Mouse (Mus musculus) kidney, embryonic 15.5 days (tissue): ENCODE results near the gene Itga9. TPM values are rescaled to one million over a fixed set of nuclear protein-coding genes. Genes with fewer than 3 reads are reported as not detected.

ENCODE experiments used
- ATAC-seq: fragments of 200-750 bp; cut with Nextera tagmentation; replicated peaks from 2 replicates; pipeline ENCODE4 v1.8.0; 2017; ENCODE audit warnings: moderate TSS enrichment; ENCODE audit not compliant: low FRiP score
- H3K27ac ChIP-seq: fragments of 300-500 bp; sonication (generic); 2 replicates; pipeline ENCODE4 v1.5.1; 2015; ENCODE audit warnings: mild to moderate bottlenecking, inconsistent platforms
- H3K27me3 ChIP-seq: fragments of 300-500 bp; sonication (generic); 2 replicates; pipeline ENCODE4 v1.6.1; 2015; ENCODE audit warnings: inconsistent platforms
- H3K36me3 ChIP-seq: fragments of 300-500 bp; sonication (generic); 2 replicates; pipeline ENCODE4 v1.6.1; 2015; ENCODE audit warnings: inconsistent platforms
- H3K4me1 ChIP-seq: fragments of 300-500 bp; sonication (generic); 2 replicates; pipeline ENCODE4 v1.6.1; 2015; ENCODE audit warnings: inconsistent platforms
- H3K4me2 ChIP-seq: fragments of 300-500 bp; sonication (generic); 2 replicates; pipeline ENCODE4 v1.6.1; 2015; ENCODE audit warnings: moderate library complexity, mild to moderate bottlenecking, inconsistent platforms
- H3K4me3 ChIP-seq: fragments of 300-500 bp; sonication (generic); replicated peaks from 2 replicates; pipeline ENCODE4 v1.5.1; 2015; ENCODE audit warnings: mild to moderate bottlenecking, inconsistent platforms
- H3K9ac ChIP-seq: fragments of 300-500 bp; sonication (generic); 2 replicates; pipeline ENCODE4 v1.6.1; 2015; ENCODE audit warnings: mild to moderate bottlenecking, inconsistent platforms
- H3K9me3 ChIP-seq: fragments of 300-500 bp; sonication (generic); replicated peaks from 2 replicates; pipeline ENCODE4 v1.6.1; 2016; ENCODE audit warnings: inconsistent platforms
- WGBS: fragments of 180-500 bp; shearing (Covaris S2); methylation state at CpG from one replicate; pipeline ENCODE4 v1.1.7; 2015; ENCODE audit warnings: mixed read lengths; 5-methylcytosine and 5-hydroxymethylcytosine counted together
- polyA plus RNA-seq: library from polyadenylated mRNA; unstranded; fragments of >200 nt; fragmentation: Nextera tagmentation; extraction: Ambion mirVana; gene quantifications from 2 replicates; pipeline ENCODE4 v1.2.1, GENCODE M21; 2015

Gene Itga9
- polyA plus RNA-seq, 1 experiment from 2014 or later = 26.1 TPM

- Histone ChIP-seq H3K4me2 (no peak overlapping the region), H3K9ac (no peak overlapping the region), H3K9me3 (no peaks in the 10 kb centered on the region), H3K27me3 (no peaks in the 10 kb centered on the region), H3K4me3 (no peak overlapping the region), H3K36me3 (peaks cover 59% of the 10 kb centered on the region), H3K27ac (peak overlapping the region; percentile 67), H3K4me1 (peaks cover 25% of the 10 kb centered on the region)
- 62% methylated on average over 12 of the region's 12 CpGs for WGBS
- ATAC-seq = 0 out of 2 replicates have a peak, but pooled peaks have one; percentile 27
Measured at GRCm38 (mm10) chr9:118873031-118873430, 266.5 kb downstream of the Itga9 start.

GRCm38 (mm10) chr9:118873596-118873995 lies 267.1 kb downstream of the Itga9 start:
- H3K4me2 ChIP-seq = no peak overlapping the region
- H3K36me3 ChIP-seq = peaks cover 65% of the 10 kb centered on the region
- H3K9ac ChIP-seq = no peak overlapping the region
- peaks cover 25% of the 10 kb centered on the region for H3K4me1 ChIP-seq
- H3K4me3 ChIP-seq = no peak overlapping the region
- WGBS = 50% methylated on average over 3 of the region's 3 CpGs
- no peaks in the 10 kb centered on the region for H3K9me3 ChIP-seq
- H3K27me3 ChIP-seq = no peaks in the 10 kb centered on the region
- ATAC-seq = no peak; the same call in 1 of the 2 replicates
- peak overlapping the region; percentile 67 for H3K27ac ChIP-seq

- Histone ChIP-seq H3K4me2 (no peak overlapping the region), H3K27me3 (no peaks in the 10 kb centered on the region), H3K4me3 (no peak overlapping the region), H3K27ac (peak overlapping the region; percentile 68; the same call in 1 of the 2 replicates), H3K36me3 (peaks cover 62% of the 10 kb centered on the region), H3K9ac (no peak overlapping the region), H3K4me1 (peaks cover 25% of the 10 kb centered on the region), H3K9me3 (no peaks in the 10 kb centered on the region)
- WGBS = 46% methylated on average over 4 of the region's 4 CpGs
- ATAC-seq = peak; percentile 70
Measured at GRCm38 (mm10) chr9:118875705-118876104, 269.2 kb downstream of the Itga9 start.

GRCm38 (mm10) chr9:118876902-118877301 lies 270.4 kb downstream of the Itga9 start:
- H3K9me3 ChIP-seq = no peaks in the 10 kb centered on the region
- peaks cover 60% of the 10 kb centered on the region for H3K36me3 ChIP-seq
- H3K9ac ChIP-seq = no peak overlapping the region
- 82% methylated on average over 10 of the region's 10 CpGs for WGBS
- no peaks in the 10 kb centered on the region for H3K27me3 ChIP-seq
- no peak for ATAC-seq
- H3K4me3 ChIP-seq = no peak overlapping the region
- H3K27ac ChIP-seq = peak overlapping the region; percentile 68
- no peak overlapping the region for H3K4me2 ChIP-seq
- H3K4me1 ChIP-seq = peaks cover 30% of the 10 kb centered on the region

- H3K4me1 ChIP-seq = peaks cover 31% of the 10 kb centered on the region
- H3K27ac ChIP-seq = peak overlapping the region; percentile 68
Measured at GRCm38 (mm10) chr9:118877365-118878008, 271.0 kb downstream of the Itga9 start.

GRCm38 (mm10) chr9:118878596-118878995 lies 272.1 kb downstream of the Itga9 start:
- Histone ChIP-seq H3K36me3 (peaks cover 53% of the 10 kb centered on the region), H3K4me2 (no peak overlapping the region), H3K4me3 (no peak overlapping the region), H3K9ac (no peak overlapping the region), H3K4me1 (peaks cover 25% of the 10 kb centered on the region), H3K27ac (no peak overlapping the region), H3K27me3 (no peaks in the 10 kb centered on the region), H3K9me3 (no peaks in the 10 kb centered on the region)
- no peak for ATAC-seq
- 89% methylated on average over 11 of the region's 11 CpGs for WGBS

More at GRCm38 (mm10) chr9:118877365-118878008, 271.0 kb downstream of the Itga9 start:
- no peaks in the 10 kb centered on the region for H3K27me3 ChIP-seq
- H3K36me3 ChIP-seq = peaks cover 54% of the 10 kb centered on the region
- 71% methylated on average over 7 of the region's 7 CpGs for WGBS
- no peak overlapping the region for H3K9ac ChIP-seq
- H3K9me3 ChIP-seq = no peaks in the 10 kb centered on the region
- H3K4me2 ChIP-seq = no peak overlapping the region
- H3K4me3 ChIP-seq = no peak overlapping the region
- ATAC-seq = no peak

GRCm38 (mm10) chr9:118881281-118881945 lies 274.9 kb downstream of the Itga9 start:
- H3K36me3 ChIP-seq = peaks cover 49% of the 10 kb centered on the region
- peaks cover 12% of the 10 kb centered on the region; the same call in 1 of the 2 replicates for H3K4me1 ChIP-seq
- no peak overlapping the region for H3K4me3 ChIP-seq
- H3K27me3 ChIP-seq = no peaks in the 10 kb centered on the region
- no peak overlapping the region for H3K4me2 ChIP-seq
- 85% methylated on average over 7 of the region's 7 CpGs for WGBS
- H3K9ac ChIP-seq = no peak overlapping the region
- no peaks in the 10 kb centered on the region for H3K9me3 ChIP-seq
- no peak for ATAC-seq
- peak overlapping the region; percentile 28; the same call in 1 of the 2 replicates for H3K27ac ChIP-seq

GRCm38 (mm10) chr9:118881946-118882284 lies 275.4 kb downstream of the Itga9 start:
- 80% methylated on average over 6 of the region's 6 CpGs for WGBS
- Histone ChIP-seq H3K4me2 (no peak overlapping the region), H3K27ac (peak overlapping the region; percentile 28; the same call in 1 of the 2 replicates), H3K9ac (no peak overlapping the region), H3K36me3 (peaks cover 48% of the 10 kb centered on the region), H3K27me3 (no peaks in the 10 kb centered on the region), H3K4me3 (no peak overlapping the region), H3K4me1 (peaks cover 9% of the 10 kb centered on the region; the same call in 1 of the 2 replicates), H3K9me3 (no peaks in the 10 kb centered on the region)
- ATAC-seq = no peak

- Histone ChIP-seq H3K27me3 (no peaks in the 10 kb centered on the region), H3K36me3 (peaks cover 50% of the 10 kb centered on the region), H3K4me2 (no peak overlapping the region), H3K4me1 (peaks cover 6% of the 10 kb centered on the region; the same call in 1 of the 2 replicates), H3K4me3 (no peak overlapping the region), H3K9me3 (no peaks in the 10 kb centered on the region), H3K27ac (no peak overlapping the region), H3K9ac (no peak overlapping the region)
- no peak for ATAC-seq
- WGBS = 96% methylated on average over 7 of the region's 7 CpGs
Measured at GRCm38 (mm10) chr9:118883150-118883549, 276.7 kb downstream of the Itga9 start.

- Histone ChIP-seq H3K4me1 (peaks cover 21% of the 10 kb centered on the region), H3K27ac (no peak overlapping the region), H3K4me3 (no peak overlapping the region), H3K27me3 (no peaks in the 10 kb centered on the region), H3K9ac (no peak overlapping the region), H3K9me3 (no peaks in the 10 kb centered on the region), H3K36me3 (peaks cover 43% of the 10 kb centered on the region), H3K4me2 (no peak overlapping the region)
- WGBS = 81% methylated on average over 6 of the region's 6 CpGs
- no peak for ATAC-seq
Measured at GRCm38 (mm10) chr9:118885785-118886184, 279.3 kb downstream of the Itga9 start.

- no peak overlapping the region for H3K27ac ChIP-seq
- ATAC-seq = no peak
- H3K4me1 ChIP-seq = peaks cover 27% of the 10 kb centered on the region
- H3K27me3 ChIP-seq = no peaks in the 10 kb centered on the region
- H3K36me3 ChIP-seq = peaks cover 40% of the 10 kb centered on the region
- 92% methylated on average over 7 of the region's 7 CpGs for WGBS
- no peaks in the 10 kb centered on the region for H3K9me3 ChIP-seq
- H3K4me2 ChIP-seq = no peak overlapping the region
- H3K9ac ChIP-seq = no peak overlapping the region
- H3K4me3 ChIP-seq = no peak overlapping the region
Measured at GRCm38 (mm10) chr9:118887201-118887600, 280.7 kb downstream of the Itga9 start.

- no peak for ATAC-seq
- no peak overlapping the region for H3K4me2 ChIP-seq
- 92% methylated on average over 8 of the region's 8 CpGs for WGBS
- H3K9ac ChIP-seq = no peak overlapping the region
- H3K4me3 ChIP-seq = no peak overlapping the region
- no peaks in the 10 kb centered on the region for H3K9me3 ChIP-seq
- H3K27ac ChIP-seq = no peak overlapping the region
- H3K36me3 ChIP-seq = peaks cover 43% of the 10 kb centered on the region
- H3K4me1 ChIP-seq = peaks cover 30% of the 10 kb centered on the region
- no peaks in the 10 kb centered on the region for H3K27me3 ChIP-seq
Measured at GRCm38 (mm10) chr9:118887734-118888133, 281.2 kb downstream of the Itga9 start.
